Mouse (Mus musculus) adrenal gland, postnatal 10 days (tissue): Measurements from ENCODE around the gene Rhox4a2. TPM values are rescaled to one million over a fixed set of nuclear protein-coding genes. Genes with fewer than 3 reads are reported as not detected.
"Not testable (repeated sequence)": the region's sequence is repeated elsewhere in the genome, so short reads cannot be mapped to it uniquely, and the experiment has no call there.

Experiments used
- DNase-seq: peaks from one replicate; pipeline ENCODE4 v3.0.0; 2021; ENCODE audit warnings: mixed read lengths
- long read RNA-seq, 2 experiments: library from polyadenylated mRNA; stranded (forward); transcript quantifications; one replicate each; pipeline ENCODE4 v2.0.0; 2021
- total RNA-seq, 2 experiments: library from RNA; stranded (reverse); gene quantifications; 2 replicates each; pipeline ENCODE4 v1.2.3; 2021

The Rhox4a2 gene
- not detected for total RNA-seq
- long read RNA-seq, experiment 1, result 0 reads
- long read RNA-seq, experiment 2, result 0 reads

DNA sequence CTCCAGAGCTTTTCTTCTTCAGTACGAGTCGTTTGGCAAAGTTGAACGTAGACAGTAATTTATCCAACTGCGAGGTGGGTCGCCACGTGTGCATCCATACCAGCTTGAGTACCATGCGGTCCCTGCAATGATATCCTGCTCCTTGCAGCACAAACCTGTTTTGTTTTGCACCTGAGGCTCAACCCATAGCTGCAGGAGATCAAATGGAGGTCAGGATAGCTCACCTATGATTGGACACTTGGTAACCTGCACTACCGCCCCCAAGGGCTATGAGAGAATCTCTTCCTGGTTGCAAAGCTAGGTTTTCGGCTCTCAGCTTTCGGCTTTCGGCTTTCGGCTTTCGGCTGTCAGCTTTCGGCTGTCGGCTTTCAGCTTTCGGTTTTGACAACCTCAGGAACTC, at the start of gene Rhox4a2:
Gene Rhox4a2, plus strand, starts transcription at position 301 of the 400 bp plus-strand sequence.
- not testable (repeated sequence) for DNase-seq

DNA sequence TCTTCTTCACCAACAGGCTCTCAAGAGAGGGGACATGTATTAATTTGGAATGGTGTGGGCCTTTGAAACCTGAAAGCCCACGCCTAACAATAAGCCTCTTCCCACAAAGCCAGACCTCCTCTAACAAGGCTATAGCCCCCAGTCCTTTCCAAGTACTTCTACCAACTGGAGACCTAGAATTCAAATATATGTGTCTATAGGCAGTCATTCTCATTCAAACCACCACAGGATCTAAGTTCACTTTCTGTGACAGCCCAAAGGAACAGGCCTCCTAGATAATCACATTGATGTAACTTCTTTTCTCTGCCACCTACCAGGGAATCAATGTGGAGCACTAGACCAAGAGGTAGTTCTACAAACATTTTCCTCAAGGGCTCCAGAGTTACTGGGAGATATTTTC, 10.9 kb upstream of the Rhox4a2 start, which contains the start of gene Rhox3a2:
Gene Rhox3a2, plus strand, starts transcription at position 301 of the 400 bp plus-strand sequence.
- not testable (repeated sequence) for DNase-seq

DNA sequence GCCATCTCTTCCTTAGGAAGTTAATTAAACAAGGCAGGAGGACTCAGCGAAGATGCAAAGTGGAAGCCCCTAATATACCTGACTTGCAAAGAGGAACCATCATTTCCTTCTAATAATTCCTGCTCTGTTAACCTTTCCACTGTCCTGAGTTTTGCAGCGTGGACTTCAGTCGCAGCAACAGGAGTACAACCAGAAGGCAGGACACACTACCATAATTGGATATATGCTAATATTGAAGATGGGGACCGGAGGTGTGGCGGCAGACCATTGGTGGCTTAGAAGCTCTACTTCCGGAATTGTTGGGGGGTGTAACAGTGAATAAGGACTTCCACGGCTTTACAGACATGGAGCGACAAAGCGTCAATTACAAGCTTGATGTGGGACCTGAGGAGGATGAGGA, 21.1 kb downstream of the Rhox4a2 start, which contains the start of gene Rhox2b:
Gene Rhox2b, plus strand, starts transcription at position 301 of the 400 bp plus-strand sequence.
- DNase-seq, result not testable (repeated sequence)

DNA sequence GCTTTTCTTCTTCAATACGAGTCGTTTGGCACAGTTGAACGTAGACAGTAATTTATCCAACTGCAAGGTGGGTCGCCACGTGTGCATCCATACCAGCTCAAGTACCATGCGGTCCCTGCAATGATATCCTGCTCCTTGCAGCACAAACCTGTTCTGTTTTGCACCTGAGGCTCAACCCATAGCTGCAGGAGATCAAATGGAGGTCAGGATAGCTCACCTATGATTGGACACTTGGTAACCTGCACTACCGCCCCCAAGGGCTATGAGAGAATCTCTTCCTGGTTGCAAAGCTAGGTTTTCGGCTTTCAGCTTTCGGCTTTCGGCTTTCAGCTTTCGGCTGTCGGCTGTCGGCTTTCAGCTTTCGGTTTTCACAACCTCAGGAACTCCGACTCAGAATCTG, 41.5 kb downstream of the Rhox4a2 start, which contains the start of gene Rhox4b:
Gene Rhox4b, plus strand, starts transcription at position 301 of the 400 bp plus-strand sequence.
- DNase-seq, result not testable (repeated sequence)

Other genes starting within 250 kb of the Rhox4a2 start
- not detected for gene Akap14, start 222.0 kb upstream of the Rhox4a2 start, total RNA-seq
- gene Ndufa1, start 199.7 kb upstream of the Rhox4a2 start, total RNA-seq, result 100 to 1,000 TPM; 559 to 592 TPM
- gene Rnf113a1, start 199.6 kb upstream of the Rhox4a2 start, total RNA-seq, result 1 to 10 TPM; 4.3 to 4.6 TPM
- not detected for gene Gm9, start 179.8 kb upstream of the Rhox4a2 start, total RNA-seq
- not detected for gene Rhox1, start 168.6 kb upstream of the Rhox4a2 start, total RNA-seq
- not detected for gene Rhox2a, start 145.9 kb upstream of the Rhox4a2 start, total RNA-seq
- gene Rhox3a, start 140.9 kb upstream of the Rhox4a2 start, total RNA-seq, result not detected
- not detected for gene Rhox4a, start 125.5 kb upstream of the Rhox4a2 start, total RNA-seq
- not detected for gene Rhox3a2, start 10.8 kb upstream of the Rhox4a2 start, total RNA-seq
- gene Rhox2b, start 21.2 kb downstream of the Rhox4a2 start, total RNA-seq, result not detected
- gene Rhox4b, start 41.6 kb downstream of the Rhox4a2 start, total RNA-seq, result not detected
- not detected for gene Rhox2c, start 62.8 kb downstream of the Rhox4a2 start, total RNA-seq
- not detected for gene Rhox3c, start 67.7 kb downstream of the Rhox4a2 start, total RNA-seq
- not detected for gene Rhox4c, start 89.5 kb downstream of the Rhox4a2 start, total RNA-seq
- not detected for gene Rhox2d, start 102.6 kb downstream of the Rhox4a2 start, total RNA-seq
- not detected for gene Rhox4d, start 123.5 kb downstream of the Rhox4a2 start, total RNA-seq
- not detected for gene Rhox2e, start 139.6 kb downstream of the Rhox4a2 start, total RNA-seq
- gene Rhox3e, start 151.2 kb downstream of the Rhox4a2 start, total RNA-seq, result not detected
- not detected for gene Rhox4e, start 166.6 kb downstream of the Rhox4a2 start, total RNA-seq
- gene Rhox2f, start 180.6 kb downstream of the Rhox4a2 start, total RNA-seq, result not detected
- not detected for gene Rhox3f, start 190.1 kb downstream of the Rhox4a2 start, total RNA-seq
- gene Rhox4f, start 216.9 kb downstream of the Rhox4a2 start, total RNA-seq, result not detected
- gene Rhox3g, start 237.8 kb downstream of the Rhox4a2 start, total RNA-seq, result not detected